Mouse (Mus musculus) heart, adult 2 months (tissue): ENCODE measurements around the gene Cers2. TPM values are rescaled to one million over a fixed set of nuclear protein-coding genes. Genes with fewer than 3 reads are reported as not detected.
A peak's percentile ranks its signal among the peaks of the same experiment; 100 is the strongest.

Source experiments
- DNase-seq, 2 experiments: peaks; one replicate each; pipeline ENCODE4 v3.0.0; 2021
- H3K27ac ChIP-seq: fragments of 200-600 bp; 2 replicates; pipeline ENCODE4 v1.8.1; 2022
- H3K27me3 ChIP-seq: fragments of 200-500 bp; 2 replicates; pipeline ENCODE4 v1.6.1; 2012; ENCODE audit warnings: mild to moderate bottlenecking, low read length, inconsistent platforms, mixed read lengths; ENCODE audit not compliant: control insufficient read depth, insufficient read depth
- H3K36me3 ChIP-seq: fragments of 200-500 bp; 2 replicates; pipeline ENCODE4 v1.6.1; 2012; ENCODE audit warnings: low read length, inconsistent platforms; ENCODE audit not compliant: control insufficient read depth, insufficient read depth
- H3K4me1 ChIP-seq: fragments of 200-500 bp; 2 replicates; pipeline ENCODE4 v1.6.1; 2011; ENCODE audit warnings: low read length; ENCODE audit not compliant: control insufficient read depth, insufficient read depth
- H3K4me3 ChIP-seq: fragments of 200-600 bp; 2 replicates; pipeline ENCODE4 v1.8.1; 2022
- H3K79me2 ChIP-seq: fragments of 200-500 bp; replicated peaks from 2 replicates; pipeline ENCODE4 v1.6.1; 2012; ENCODE audit warnings: mild to moderate bottlenecking, inconsistent platforms, low read length, moderate library complexity, mixed read lengths; ENCODE audit not compliant: control insufficient read depth, insufficient read depth
- H3K9ac ChIP-seq: fragments of 200-500 bp; 2 replicates; pipeline ENCODE4 v1.6.1; 2012; ENCODE audit warnings: low read depth, mild to moderate bottlenecking, control low read depth, inconsistent platforms, low read length, mixed read lengths
- CTCF ChIP-seq: fragments of 200-600 bp; IDR thresholded peaks from 2 replicates; pipeline ENCODE4 v1.8.1; 2022; ENCODE audit warnings: antibody characterized with exemption, mild to moderate bottlenecking, moderate library complexity
- EP300 ChIP-seq: fragments of 200-500 bp; IDR thresholded peaks from 2 replicates; pipeline ENCODE4 v1.6.1; 2011; ENCODE audit warnings: low read depth, low read length, control low read depth; ENCODE audit not compliant: insufficient read depth
- POLR2A ChIP-seq: fragments of 200-500 bp; IDR thresholded peaks from 2 replicates; pipeline ENCODE4 v1.6.1; 2011; ENCODE audit warnings: mild to moderate bottlenecking, low read depth, low read length, control low read depth; ENCODE audit not compliant: insufficient read depth
- WGBS: fragments of 180-500 bp; shearing (Covaris S2); methylation state at CpG from one replicate; pipeline ENCODE4 v1.1.7; 2018; 5-methylcytosine and 5-hydroxymethylcytosine counted together
- intact Hi-C: fragments of 180-260 bp; cut with DNase I; formaldehyde crosslinking; loops from one replicate; pipeline ENCODE4 v1.15.1; 2025
- polyA plus RNA-seq: library from polyadenylated mRNA; depleted of rRNA; stranded (reverse); fragments of >200 nt; gene quantifications from 2 replicates; pipeline ENCODE4 v1.2.3, GENCODE M21; 2012
- total RNA-seq, 2 experiments: library from RNA; stranded (reverse); gene quantifications; 2 replicates each; pipeline ENCODE4 v1.2.3; 2021

The Cers2 gene
- total and polyA plus RNA-seq, 3 experiments, result 35.3 to 69.1 (median 39.3) TPM

DNA sequence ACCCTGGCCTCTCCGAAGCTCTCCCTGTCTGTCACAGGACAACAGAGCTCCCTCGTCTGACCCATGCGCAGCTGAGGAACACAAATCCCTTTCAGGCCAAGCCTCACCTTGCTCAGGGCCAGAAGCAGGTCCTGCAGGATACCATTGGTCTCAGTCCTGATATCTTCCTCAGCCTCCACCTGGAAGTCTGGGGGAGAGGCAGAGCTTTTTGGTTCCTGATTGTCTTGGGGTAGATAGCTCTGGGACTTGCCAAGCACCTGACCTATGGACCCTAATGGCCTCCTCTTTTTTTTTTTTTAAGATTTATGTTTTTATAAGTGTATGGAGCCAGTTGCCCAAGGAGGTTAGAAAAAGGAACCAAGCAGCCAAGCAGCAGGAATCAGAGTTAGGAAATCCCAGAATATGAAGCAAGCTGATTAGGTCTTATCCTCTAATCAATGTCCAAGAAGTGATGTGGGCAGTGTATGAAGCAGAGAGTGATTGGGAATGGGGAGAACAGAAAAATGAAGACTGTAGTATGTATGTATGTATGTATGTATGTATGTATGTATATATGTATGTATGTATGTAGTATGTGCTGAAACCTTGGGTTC lies 13.3 kb upstream of the Cers2 start:
- TF ChIP-seq POLR2A, result no peak
- no peak for TF ChIP-seq EP300
- TF ChIP-seq CTCF, result no peak
- Histone ChIP-seq H3K27me3 (no peaks in the 10 kb centered on the region), H3K27ac (no peak overlapping the region), H3K79me2 (no peaks in the 10 kb centered on the region), H3K4me1 (no peaks in the 10 kb centered on the region), H3K9ac (no peak overlapping the region), H3K36me3 (no peaks in the 10 kb centered on the region), H3K4me3 (no peak overlapping the region)
- 87% methylated on average over 3 of the region's 3 CpGs for WGBS
- no peak for DNase-seq
- intact Hi-C loops, result no loop called here

DNA sequence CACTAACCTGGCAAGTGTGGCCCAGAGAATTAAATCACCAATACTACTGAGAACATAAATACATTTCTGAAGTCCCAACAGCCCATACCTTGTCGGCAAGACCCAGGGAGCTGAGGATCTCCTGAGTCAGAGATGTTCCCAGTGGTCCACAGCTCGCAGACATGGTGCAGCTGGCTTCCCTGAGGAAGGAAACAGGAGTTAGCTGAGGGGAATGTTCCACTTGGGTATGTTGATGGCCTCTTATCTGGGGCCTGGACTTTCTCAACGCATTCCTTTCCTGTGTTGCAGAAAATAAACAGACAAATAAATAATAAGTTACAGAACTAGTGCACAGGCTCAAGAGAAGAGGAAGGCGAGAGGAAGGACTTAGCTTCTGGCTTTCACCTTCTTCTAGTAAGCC lies 8.3 kb upstream of the Cers2 start:
- Histone ChIP-seq H3K27me3 (no peaks in the 10 kb centered on the region), H3K4me3 (no peak overlapping the region), H3K4me1 (no peaks in the 10 kb centered on the region), H3K79me2 (no peaks in the 10 kb centered on the region), H3K27ac (no peak overlapping the region), H3K36me3 (no peaks in the 10 kb centered on the region), H3K9ac (no peak overlapping the region)
- intact Hi-C loops, result no loop called here
- TF ChIP-seq POLR2A (no peak), CTCF (no peak), EP300 (no peak)
- DNase-seq, result no peak
- 21% methylated on average over 4 of the region's 4 CpGs for WGBS

DNA sequence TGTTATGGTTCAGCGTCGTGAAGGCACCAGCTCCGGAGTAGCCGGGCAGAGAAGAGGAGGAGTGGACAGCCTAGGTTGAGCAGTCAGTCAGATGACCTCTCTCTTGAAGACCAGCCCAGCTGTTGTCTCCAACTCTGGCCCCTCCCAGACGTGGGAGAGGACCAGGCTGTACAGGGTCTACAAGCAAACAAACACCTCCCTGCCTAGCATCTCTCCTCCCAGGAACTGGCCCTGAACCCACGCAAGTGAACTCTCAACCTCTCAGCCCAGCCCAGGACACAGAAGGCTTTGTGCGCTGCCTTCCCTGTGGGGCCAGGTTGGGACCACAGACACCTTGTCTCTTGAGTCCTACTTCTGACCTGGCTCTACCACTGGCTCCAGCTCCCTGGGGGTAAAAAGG lies 7.5 kb upstream of the Cers2 start, which contains the start of gene Anxa9:
Gene Anxa9 (minus strand): TSS at position 77 of the 400 bp plus-strand sequence.
- no peak within 1 kb of the TSS for H3K4me3 ChIP-seq
- no peaks in the 10 kb centered on the region for H3K79me2 ChIP-seq
- DNase-seq, result peak in 1 of 2 experiments; percentile 24
- intact Hi-C loops, result no loop called here
- WGBS, result 59% methylated on average over 7 of the region's 7 CpGs
- H3K27me3 ChIP-seq, result no peaks in the 10 kb centered on the region
- TF ChIP-seq EP300 (no peak), POLR2A (no peak), CTCF (no peak)
- H3K27ac ChIP-seq, result no peak within 1 kb of the TSS
- H3K36me3 ChIP-seq, result no peaks in the 10 kb centered on the region
- no peaks in the 10 kb centered on the region for H3K4me1 ChIP-seq
- H3K9ac ChIP-seq, result no peak within 1 kb of the TSS

DNA sequence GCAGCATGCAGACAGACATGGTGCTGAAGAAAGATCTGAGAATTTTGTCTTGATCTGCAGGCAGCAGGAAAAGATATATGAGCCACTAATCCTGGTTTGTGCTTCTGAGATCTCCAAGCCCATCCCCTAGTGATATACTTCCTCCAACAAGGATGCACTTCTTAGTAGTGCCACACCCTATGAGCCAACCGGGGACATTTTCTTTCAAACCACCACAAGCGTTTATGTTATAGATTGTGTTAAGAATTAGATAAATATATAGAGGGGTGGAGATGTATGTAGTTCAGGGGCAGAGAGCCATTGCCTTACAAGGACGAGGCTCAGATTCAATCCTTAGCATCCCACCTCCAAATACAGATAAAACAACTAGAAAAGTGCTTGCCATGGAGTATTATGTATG lies 4.1 kb upstream of the Cers2 start:
- Histone ChIP-seq H3K27ac (no peak overlapping the region), H3K4me3 (no peak overlapping the region), H3K4me1 (no peaks in the 10 kb centered on the region; the same call in 1 of the 2 replicates), H3K79me2 (no peaks in the 10 kb centered on the region), H3K27me3 (no peaks in the 10 kb centered on the region), H3K9ac (no peak overlapping the region), H3K36me3 (no peaks in the 10 kb centered on the region)
- no peak for DNase-seq
- intact Hi-C loops, result loop anchor here (5.0 kb wide), 1 partner anchor 82 kb away; no protein-coding TSS in a partner anchor
- WGBS, result 51% methylated on average over 3 of the region's 3 CpGs
- TF ChIP-seq EP300 (no peak), POLR2A (no peak), CTCF (no peak)

DNA sequence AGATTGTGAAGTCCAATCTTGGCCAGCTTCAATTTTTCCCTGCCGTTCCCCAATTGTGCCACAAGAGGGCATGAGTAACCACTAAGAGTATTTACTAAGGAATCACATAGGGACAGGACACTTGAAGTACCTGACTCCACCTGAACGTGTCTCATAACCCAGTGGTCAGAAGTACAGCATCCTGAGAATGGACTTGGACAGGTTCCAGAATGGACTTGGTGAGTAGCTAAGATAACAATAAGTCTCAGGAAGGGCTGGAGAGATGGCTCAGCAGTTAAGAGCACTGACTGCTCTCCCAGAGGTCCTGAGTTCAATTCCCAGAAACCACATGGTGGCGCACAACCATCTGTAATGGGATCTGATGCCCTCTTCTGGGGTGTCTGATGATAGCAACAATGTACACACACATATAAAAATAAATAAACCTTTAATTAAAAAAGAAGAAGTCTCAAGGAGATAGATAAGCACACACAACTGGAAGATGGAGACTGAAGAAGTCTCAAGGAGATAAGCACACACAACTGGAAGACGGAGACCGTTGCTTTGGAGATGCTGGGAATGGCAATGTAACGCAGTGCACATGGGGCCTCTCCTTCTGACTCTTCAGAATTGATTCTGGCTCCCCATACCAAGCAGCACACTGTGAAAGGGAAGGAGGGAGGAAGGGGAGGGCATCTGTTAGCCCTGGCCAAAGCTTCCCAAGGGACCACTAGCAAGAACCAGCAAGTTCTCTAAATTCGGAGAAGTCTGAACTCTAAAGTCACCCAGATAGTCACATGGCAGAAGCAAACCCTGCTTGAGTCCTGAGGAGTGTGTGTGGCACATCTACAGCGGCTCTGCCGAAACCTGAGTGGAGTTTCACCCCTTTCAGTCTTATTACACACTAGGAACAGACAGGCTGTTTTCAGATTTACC lies 3.4 kb upstream of the Cers2 start:
- peak; percentile 67 to 70 for DNase-seq
- Histone ChIP-seq H3K79me2 (no peaks in the 10 kb centered on the region), H3K4me1 (no peaks in the 10 kb centered on the region; the same call in 1 of the 2 replicates), H3K27ac (no peak overlapping the region), H3K9ac (no peak overlapping the region), H3K27me3 (no peaks in the 10 kb centered on the region), H3K36me3 (peaks cover 1% of the 10 kb centered on the region; the same call in 1 of the 2 replicates), H3K4me3 (no peak overlapping the region)
- intact Hi-C loops, result loop anchor here (5.0 kb wide), 1 partner anchor 81 kb away; no protein-coding TSS in a partner anchor
- WGBS, result 54% methylated on average over 9 of the region's 9 CpGs
- TF ChIP-seq EP300 (no peak), CTCF (peak; percentile 84)
